Mouse (Mus musculus) G1E (cell line): ENCODE results near the gene Dlgap3.

Source experiments
- CTCF ChIP-seq: IDR thresholded peaks from 2 replicates; pipeline ENCODE4 v1.5.1; 2012; ENCODE audit warnings: low read depth, low read length, inconsistent platforms, mixed read lengths
- GATA2 ChIP-seq: IDR thresholded peaks from 2 replicates; pipeline ENCODE4 v1.6.1; 2012; ENCODE audit warnings: low read depth, low read length, inconsistent platforms, borderline replicate concordance
- TAL1 ChIP-seq: conservative IDR thresholded peaks from 2 replicates; pipeline ENCODE4 v1.6.1; 2012; ENCODE audit warnings: low read depth, low read length, inconsistent platforms, mixed read lengths

DNA sequence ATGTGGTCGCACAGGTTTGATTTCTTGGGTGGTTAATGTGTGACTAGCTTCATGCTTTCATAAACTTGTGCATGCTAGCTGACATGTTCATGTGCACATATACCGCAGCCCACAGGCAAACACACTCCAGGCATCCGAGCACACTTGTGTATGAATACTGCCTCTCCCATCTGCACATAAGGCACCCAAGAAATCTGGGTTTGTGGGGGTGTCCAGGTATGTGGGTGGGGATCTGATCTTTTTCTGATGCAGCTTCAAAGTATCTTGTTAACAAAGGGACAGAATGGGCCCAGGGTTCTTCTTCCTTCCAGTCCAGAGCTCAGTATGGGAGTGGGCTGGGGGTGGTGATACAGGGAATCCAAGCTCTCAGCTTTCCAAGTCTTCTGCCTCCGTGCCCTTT lies 3.6 kb downstream of the Dlgap3 start:
- TF ChIP-seq CTCF = no peak
- no peak for TF ChIP-seq GATA2
- TF ChIP-seq TAL1 = no peak
